Mouse (Mus musculus): ENCODE measurements around the gene Ormdl1.
"Not testable (repeated sequence)": the region's sequence is repeated elsewhere in the genome, so short reads cannot be mapped to it uniquely, and the experiment has no call there.

Ormdl1 gene

GRCm38 (mm10) chr1:53296581-53297383 is at the start of gene Ormdl1, which contains the start of the genes Pms1 and Gm28778:
Ormdl1 (plus strand) TSS chr1:53297095.
Pms1 (minus strand) TSS chr1:53297018.
Gm28778 (plus strand) TSS chr1:53297111.
- DNase-seq (ENCODE audit: low spot score in 2 of 2), result peak; percentile 90 to 94

DNA sequence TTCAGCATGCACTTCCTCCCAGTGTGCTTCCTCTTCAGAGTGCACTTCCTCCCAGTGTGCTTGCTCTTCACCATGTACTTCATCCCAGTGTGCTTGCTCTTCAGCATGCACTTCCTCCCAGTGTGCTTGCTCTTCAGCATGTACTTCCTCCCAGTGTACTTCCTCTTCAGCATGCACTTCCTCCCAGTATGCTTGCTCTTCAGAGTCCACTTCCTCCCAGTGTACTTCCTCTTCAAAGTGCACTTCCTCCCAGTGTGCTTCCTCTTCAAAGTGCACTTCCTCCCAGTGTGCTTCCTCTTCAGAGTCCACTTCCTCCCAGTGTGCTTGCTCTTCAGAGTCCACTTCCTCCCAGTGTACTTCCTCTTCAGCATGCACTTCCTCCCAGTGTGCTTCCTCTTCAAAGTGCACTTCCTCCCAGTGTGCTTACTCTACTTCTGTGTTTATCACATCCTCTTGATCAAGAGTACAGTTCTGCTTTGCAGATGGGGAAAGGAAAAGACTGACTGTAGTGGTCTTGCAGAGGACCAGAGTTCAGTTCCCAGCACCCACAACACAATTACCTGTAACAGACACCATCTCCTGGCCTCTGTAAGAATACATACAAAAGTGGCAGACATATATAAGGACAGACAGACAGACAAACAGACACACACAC is 31.8 kb upstream of the Ormdl1 start:
- not testable (repeated sequence) for DNase-seq (ENCODE audit: low spot score in 2 of 2)

DNA sequence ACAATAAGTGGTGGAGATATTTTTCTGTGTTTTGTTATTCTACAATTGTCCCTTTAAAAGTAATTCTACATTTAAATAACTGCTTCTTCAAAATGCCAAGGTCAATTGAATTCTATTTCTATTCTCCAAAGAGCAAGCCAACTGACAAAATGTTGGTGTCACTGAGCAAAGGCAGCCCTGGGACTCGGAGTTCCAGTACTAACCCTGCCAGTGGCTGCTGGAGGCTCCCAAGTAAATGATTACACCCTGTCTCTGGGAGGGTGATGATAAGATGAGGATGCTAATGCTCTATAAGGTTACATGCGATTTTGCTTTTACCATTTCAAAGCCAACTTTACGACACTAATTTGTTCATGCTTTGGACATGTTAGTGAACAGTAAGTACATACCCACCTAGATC is 27.0 kb upstream of the Ormdl1 start:
- DNase-seq (ENCODE audit: low spot score in 2 of 2), result no peak

DNA sequence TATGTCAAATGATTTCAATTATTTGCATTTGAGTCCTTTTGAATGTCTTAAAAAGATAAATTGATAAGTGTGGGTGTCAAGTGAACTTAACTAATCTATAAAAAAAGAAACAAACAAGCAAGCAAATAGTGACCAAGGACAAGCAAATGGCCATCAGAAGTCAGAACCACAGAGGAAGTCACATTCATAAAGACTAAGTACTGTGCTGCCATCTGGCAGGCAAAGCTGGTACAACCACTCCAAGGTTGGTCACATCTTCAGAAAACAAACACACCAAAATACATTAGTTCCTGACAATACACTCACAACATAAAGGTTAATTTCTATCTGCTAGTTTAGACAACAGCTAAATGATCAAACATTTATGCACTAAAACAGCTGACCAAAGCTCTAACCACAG is 24.2 kb upstream of the Ormdl1 start:
- peak in 1 of 2 experiments; percentile 27 for DNase-seq (ENCODE audit: low spot score in 2 of 2)

GRCm38 (mm10) chr1:53291197-53291596 is 5.7 kb upstream of the Ormdl1 start:
- no peak for DNase-seq (ENCODE audit: low spot score in 2 of 2)

- DNase-seq (ENCODE audit: low spot score in 2 of 2), result no peak
Measured at GRCm38 (mm10) chr1:53300506-53300905, 3.6 kb downstream of the Ormdl1 start.

GRCm38 (mm10) chr1:53312989-53313967 is 16.4 kb downstream of the Ormdl1 start, which contains the start of gene Osgepl1:
Osgepl1 (plus strand) TSS chr1:53313624.
- DNase-seq (ENCODE audit: low spot score in 2 of 2), result peak; percentile 82 to 90

DNA sequence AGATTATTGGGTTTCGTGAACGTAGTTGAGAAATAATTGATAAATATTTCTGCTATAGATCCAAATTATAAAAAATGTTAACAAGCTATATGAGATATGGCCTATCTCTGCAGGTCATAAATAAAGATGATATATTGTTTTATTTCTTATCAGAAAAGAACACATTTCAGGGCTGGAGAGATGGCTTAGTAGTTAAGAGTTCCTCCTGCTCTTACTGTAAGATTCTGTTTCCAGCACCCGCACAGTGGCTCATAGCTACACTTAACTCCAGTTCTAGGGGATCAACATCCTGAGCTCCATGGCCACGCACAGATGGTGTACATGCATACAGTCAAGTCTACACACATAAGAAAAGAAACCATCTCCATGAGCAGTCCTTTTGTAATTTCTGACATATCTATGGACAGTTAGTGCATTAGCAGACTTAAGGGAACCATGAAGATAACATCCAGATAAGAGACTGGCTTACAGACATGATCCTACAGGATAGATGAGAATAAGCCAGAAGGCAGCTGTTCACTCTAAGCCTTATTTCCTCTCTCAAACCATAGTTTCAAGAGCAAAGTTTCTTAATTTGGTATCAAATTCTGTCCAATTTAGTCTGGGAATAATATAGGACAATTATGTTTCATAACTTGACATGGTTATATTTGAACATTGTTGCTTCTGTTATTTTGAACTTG is 24.9 kb downstream of the Ormdl1 start:
- DNase-seq (ENCODE audit: low spot score in 2 of 2), result no peak

DNA sequence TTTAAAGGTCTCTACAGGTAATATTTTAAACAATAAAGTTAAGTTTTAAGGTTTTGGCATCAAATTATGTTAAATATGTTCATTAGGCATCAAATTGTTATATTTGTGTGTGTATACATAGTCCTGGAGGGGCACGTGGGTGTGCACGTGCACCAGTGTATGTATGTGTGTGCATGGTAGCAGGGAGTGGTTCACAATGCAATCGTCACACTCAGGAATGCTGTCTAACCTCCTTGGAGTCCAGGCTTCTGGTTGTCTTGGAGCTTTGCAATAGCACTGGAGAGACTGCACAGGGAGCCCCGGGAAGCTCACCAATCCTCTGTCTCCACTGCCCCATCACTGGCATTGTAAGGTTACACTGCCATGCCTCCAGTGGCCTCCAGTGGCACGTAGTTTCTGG is 26.4 kb downstream of the Ormdl1 start:
- DNase-seq (ENCODE audit: low spot score in 2 of 2), result no peak

- no peak for DNase-seq (ENCODE audit: low spot score in 2 of 2)
Measured at GRCm38 (mm10) chr1:53324277-53324676, 27.4 kb downstream of the Ormdl1 start.

GRCm38 (mm10) chr1:53324827-53325494 is 28.1 kb downstream of the Ormdl1 start:
- DNase-seq (ENCODE audit: low spot score in 2 of 2), result no peak

DNA sequence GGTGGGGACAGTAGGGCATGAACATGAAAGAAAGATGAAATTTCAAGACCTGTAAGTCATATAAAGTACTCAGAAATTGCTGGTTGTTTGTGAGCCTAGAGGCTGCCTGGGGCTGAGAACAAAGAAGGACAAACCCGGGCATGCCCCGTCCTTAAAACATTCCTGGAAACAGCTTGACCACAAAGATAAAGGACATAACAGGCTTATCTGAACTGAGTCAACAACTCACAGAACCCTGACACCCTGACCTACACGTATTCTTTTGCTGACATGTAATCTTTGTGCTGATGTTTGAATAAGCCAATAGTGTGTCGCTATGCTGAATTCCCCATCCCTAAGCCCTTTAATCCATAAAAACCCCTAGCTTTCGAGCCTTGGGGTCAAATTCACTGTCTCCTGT is 36.6 kb downstream of the Ormdl1 start:
- DNase-seq (ENCODE audit: low spot score in 2 of 2), result not testable (repeated sequence)

GRCm38 (mm10) chr1:53335465-53335864 is 38.6 kb downstream of the Ormdl1 start:
- no peak for DNase-seq (ENCODE audit: low spot score in 2 of 2)

GRCm38 (mm10) chr1:53337403-53337802 is 40.5 kb downstream of the Ormdl1 start:
- not testable (repeated sequence) for DNase-seq (ENCODE audit: low spot score in 2 of 2)

DNA sequence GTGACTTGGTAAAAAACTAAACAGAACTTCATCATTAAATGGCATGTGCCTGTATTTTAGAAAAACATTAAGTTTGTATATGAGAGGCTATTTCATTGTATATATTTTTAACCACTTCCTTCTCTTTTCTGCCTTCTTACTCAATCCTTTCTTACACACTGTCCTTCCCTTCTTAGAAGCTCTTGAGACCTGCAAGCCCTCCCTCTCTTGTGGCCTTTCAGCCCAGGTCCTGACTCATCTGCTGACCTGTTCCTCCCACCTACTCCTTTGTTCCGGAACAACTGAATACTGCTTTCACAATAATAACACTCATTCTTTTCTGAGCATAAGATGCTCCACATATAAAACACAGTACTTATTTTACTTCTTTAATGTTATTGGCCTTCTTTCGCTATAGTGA is 44.2 kb downstream of the Ormdl1 start:
- DNase-seq (ENCODE audit: low spot score in 2 of 2), result no peak

DNA sequence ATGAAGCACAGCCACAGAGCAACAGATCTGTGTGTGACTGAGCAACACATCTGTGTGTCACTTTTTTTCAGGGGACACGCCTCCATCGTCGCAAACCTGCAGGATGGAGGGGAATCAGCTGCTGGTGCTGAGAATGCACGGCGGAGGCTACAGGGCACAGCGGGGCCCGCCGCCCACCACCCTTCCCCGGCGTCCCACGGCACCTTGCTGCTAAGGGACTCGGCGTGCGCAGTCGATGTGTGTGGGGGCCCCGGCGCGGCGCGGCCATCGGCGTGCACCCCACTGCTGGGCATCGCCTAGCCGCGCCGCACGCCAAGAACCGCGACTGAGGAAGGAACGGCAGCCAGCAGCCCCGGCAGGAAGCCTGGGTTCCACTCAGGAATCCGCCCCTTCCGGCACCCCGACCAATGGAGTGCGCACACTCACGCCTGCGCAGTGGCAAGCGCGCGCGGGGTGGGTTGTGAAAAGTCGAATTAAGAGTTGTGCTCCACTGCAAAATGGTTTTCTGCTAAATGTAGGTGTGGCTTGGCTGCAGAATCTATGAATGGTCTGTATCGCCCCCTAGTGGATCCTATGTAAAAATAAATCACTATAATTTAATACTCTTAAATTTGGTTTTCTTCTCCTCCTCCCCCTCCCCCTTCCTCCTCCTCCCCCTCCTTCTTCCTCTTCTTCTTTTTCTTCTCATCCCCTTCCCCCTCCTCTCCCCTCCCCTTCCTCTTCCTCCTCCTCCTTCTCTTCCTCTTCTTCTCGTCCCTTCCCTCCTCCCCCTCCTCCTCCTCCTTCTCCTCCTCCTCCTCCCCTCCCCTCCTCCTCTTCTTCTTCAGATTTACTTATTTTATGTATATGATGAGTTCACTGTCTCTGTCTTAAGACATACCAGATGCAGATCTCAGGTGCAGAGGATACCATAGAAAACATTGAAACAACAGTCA is 55.7 kb downstream of the Ormdl1 start, which contains the start of the genes Asdurf, Gm28551 and Asnsd1:
TSS of gene Asdurf (minus strand) at position 293 of the 935 bp plus-strand sequence.
TSS of gene Gm28551 (minus strand) at position 341 of the 935 bp plus-strand sequence.
TSS of gene Asnsd1 (minus strand) at position 426 of the 935 bp plus-strand sequence.
- DNase-seq (ENCODE audit: low spot score in 2 of 2), result peak; percentile 96

DNA sequence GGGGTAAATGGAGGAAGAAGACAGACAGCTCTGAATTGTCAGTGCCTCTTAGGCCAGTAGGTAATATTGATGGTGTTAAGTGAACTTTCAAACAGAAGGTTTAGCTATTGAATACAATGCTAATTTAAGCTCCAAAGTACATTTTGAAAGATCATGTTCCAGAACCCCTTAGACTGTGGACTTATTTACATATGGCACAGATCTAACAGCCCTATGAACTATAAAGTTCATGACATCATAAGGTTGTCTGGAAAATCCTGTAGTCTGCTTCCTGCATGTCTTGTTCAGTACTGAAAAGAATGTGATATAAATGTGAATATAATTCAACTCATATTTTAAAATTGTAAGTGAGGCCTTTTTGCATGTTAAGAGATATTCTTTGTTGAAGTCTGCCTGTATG is 62.1 kb downstream of the Ormdl1 start:
- no peak for DNase-seq (ENCODE audit: low spot score in 2 of 2)

Measured in spleen, postnatal 10 days (tissue).